Mouse (Mus musculus) megakaryocyte progenitor cell, adult 5-6 weeks (primary cell): Measurements from ENCODE around the gene Nr2f2. TPM values are rescaled to one million over a fixed set of nuclear protein-coding genes. Genes with fewer than 3 reads are reported as not detected.

Source experiments
- ATAC-seq: replicated peaks from 2 replicates; pipeline ENCODE4 v1.8.0; 2016; ENCODE audit warnings: mild to moderate bottlenecking, moderate TSS enrichment, inconsistent platforms; ENCODE audit not compliant: poor library complexity
- total RNA-seq, 2 experiments: library from RNA; stranded (forward) in 1 of 2; stranded (reverse) in 1 of 2; fragments of 157-497, 149-512 nt in 1 of 2; fragments of 200-1000 nt in 1 of 2; gene quantifications; 2 replicates each; pipeline versions ENCODE4 v1.2.3 to v1.2.4; 2015 to 2017

The Nr2f2 gene
- total RNA-seq (2015) (not detected in 2 replicates), total RNA-seq (2017) (not detected in 2 replicates)

- ATAC-seq: no peak
Measured at GRCm38 (mm10) chr7:70365941-70366807, at the start of gene Nr2f2. Nr2f2 (minus strand) TSS chr7:70366735.

DNA sequence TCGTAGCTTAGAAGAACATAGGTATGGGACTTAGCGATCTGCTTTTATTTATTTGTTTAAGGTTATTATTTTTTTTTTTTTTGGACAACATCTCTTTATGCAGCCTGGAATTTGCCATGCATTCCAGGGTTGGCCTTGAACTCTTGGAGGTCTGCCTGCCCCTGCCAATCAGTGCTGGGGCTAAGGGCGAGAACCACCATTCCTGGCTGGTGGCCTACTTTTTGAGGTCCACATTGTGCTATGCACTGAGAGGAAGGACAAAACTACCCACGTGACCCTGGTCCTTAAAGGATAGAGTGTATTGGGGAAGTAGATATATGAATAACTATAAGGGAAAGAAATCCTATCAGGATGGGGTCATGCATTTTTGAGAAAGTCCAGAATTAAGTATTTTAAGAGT, 47.9 kb upstream of the Nr2f2 start:
- ATAC-seq: no peak

DNA sequence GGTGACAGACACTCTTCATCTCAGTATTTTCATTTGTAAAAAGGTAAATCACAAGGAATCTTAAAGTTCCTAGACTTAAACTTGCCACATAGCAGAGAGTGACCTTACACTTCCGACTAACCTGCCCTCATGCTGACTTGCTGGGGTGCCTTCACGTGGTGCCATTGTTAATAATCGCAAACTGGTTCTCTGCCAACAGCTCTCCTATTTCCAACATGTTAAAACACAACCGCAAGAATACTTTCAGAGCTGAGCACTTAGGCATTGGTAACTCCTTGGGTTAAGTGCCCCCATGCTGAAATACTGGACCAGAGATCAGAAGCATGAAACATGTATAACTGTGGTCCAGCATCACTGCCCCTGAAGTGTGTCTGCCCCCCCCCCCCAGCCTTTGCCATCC, 47.1 kb upstream of the Nr2f2 start:
- no peak for ATAC-seq

DNA sequence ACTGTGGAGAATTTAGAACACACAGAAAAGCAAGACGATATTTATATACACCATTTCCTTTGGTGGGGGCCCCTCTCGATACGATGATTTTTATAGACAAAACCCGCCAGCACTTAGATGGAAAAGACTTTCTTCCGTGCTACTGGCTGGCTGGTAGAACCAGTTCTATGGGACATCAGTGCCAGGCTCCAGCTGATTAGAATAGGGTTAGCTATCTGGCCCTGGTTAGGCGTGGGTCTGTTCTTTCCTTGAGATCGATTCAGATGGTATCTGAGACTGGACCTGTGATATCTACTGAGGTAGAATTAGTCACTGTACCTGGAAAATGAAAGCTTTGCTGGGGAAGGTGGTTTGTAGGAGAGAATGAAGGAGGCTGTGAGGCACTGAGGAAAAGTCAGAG, 46.4 kb upstream of the Nr2f2 start:
- no peak for ATAC-seq

- no peak for ATAC-seq
Measured at GRCm38 (mm10) chr7:70410350-70410749, 43.8 kb upstream of the Nr2f2 start.

DNA sequence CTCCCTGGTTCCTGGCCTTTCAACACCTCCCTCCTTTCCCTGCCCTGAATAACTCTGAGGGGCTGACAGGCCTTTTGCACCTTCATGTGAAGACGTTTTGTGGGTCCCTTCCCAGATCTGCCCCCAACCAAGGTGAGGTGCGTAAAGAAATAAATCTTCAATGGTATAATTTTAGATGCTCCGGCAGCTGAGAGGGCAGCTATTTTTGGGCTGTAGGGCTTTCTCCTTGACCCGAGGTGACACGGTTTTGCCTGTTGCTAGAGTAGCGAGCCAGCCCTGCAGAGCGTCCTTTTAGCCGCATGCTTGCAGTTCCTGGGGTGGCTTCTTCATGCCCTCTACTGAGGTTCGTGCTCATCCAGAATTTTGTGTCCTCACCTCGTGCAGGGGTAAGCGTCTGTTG, 43.4 kb upstream of the Nr2f2 start:
- ATAC-seq: no peak

DNA sequence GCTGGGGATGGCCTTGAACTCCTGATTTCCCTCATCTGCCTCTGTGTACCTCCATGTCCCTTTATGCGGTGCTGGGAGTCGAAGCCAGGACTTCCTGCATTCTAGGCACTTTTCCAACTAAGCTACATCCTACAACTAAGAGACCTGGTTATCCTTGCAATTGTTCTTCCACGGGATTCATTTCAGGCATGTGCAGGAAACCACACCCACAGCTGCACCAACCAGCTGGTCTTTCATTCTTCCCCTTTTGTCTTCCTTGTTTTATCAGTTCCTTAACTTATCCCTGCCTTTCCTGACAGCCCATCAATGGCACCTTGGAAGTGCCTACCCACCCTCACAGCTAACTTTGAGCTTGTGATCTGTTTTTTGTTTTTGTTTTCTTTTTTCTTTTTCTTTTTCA, 42.3 kb upstream of the Nr2f2 start:
- no peak for ATAC-seq

- no peak for ATAC-seq
Measured at GRCm38 (mm10) chr7:70407123-70407522, 40.6 kb upstream of the Nr2f2 start.

DNA sequence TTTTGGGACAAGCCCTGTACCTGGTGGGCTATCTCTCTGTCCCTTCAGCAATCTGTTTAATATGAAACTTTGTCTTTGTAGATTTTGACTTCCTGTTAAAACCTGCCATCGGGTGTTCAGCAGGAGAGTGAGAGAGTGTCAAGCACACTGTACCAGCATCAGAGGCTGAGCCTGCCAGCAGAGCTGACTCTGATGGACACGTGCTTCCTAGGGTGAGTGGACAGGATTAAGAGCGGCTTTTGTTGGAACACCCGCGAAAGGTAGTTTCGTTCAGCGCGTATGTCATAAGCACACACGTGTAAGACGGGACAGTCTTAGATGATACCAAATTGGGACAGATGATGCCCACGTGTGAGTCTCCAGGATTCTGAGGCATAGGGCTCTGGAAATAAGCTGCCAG, 40.0 kb upstream of the Nr2f2 start:
- no peak for ATAC-seq

GRCm38 (mm10) chr7:70405466-70405865, 38.9 kb upstream of the Nr2f2 start:
- ATAC-seq: no peak

- ATAC-seq: no peak
Measured at GRCm38 (mm10) chr7:70382828-70383227, 16.3 kb upstream of the Nr2f2 start.

DNA sequence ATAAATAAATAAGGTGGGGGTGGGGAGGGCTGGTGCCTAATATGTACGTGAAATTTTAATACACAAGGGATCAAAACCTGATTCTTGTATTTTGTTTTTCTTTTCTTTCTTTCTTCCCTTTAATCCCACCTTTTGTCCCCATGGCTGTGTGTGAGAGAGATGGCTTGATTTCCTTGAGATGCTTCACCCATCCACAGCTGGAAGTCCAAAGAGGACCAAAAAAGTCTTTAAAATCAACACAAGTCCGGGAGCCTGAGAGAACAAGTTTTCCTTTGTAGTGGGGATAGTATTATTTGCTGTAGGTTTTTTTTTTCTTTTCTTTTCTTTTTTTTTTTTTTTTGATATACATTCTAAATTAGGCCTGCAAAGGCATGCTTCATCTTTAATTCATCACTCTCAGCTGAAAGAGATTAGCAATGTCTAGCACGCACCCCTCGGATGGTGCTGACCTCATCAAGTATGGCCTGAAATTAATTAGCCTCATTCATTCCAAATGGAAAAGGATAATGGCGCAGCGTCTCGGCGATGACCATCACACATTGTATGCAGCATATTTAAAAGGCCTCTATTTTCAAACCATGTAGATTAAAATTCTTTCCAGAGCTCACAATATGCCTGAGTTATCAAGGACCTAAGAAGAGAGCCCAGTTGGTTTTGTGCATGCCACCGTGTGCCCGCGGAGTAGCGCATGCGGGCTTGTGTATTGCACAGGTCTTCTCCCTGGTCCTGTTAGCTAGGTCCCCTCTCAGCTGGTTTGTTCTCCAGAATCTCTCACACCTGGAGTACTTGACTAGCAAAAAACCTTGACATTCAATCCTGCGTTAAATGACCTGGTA, 15.1 kb upstream of the Nr2f2 start:
- ATAC-seq: no peak

DNA sequence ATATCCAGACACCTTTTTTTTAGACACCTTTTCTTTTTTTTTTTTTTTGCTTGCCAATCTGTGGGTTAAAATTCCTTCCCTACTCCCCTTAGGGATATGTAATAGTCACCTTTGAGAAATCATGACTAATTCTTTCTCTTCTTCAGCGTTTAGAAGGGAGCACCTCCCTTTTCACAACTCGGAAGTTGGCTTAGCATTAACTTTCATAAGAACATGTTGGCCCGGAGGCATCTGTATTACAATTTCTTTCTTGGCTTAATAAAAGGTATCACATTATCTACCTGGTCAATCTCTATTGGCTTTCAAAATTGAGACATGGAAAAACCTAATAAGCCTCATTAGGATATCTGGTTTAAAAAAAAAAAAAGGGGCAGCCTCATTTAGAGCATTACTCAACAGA, 14.4 kb upstream of the Nr2f2 start:
- ATAC-seq: no peak

GRCm38 (mm10) chr7:70380246-70380645, 13.7 kb upstream of the Nr2f2 start:
- ATAC-seq: no peak

GRCm38 (mm10) chr7:70370552-70371262, 4.2 kb upstream of the Nr2f2 start:
- no peak for ATAC-seq

DNA sequence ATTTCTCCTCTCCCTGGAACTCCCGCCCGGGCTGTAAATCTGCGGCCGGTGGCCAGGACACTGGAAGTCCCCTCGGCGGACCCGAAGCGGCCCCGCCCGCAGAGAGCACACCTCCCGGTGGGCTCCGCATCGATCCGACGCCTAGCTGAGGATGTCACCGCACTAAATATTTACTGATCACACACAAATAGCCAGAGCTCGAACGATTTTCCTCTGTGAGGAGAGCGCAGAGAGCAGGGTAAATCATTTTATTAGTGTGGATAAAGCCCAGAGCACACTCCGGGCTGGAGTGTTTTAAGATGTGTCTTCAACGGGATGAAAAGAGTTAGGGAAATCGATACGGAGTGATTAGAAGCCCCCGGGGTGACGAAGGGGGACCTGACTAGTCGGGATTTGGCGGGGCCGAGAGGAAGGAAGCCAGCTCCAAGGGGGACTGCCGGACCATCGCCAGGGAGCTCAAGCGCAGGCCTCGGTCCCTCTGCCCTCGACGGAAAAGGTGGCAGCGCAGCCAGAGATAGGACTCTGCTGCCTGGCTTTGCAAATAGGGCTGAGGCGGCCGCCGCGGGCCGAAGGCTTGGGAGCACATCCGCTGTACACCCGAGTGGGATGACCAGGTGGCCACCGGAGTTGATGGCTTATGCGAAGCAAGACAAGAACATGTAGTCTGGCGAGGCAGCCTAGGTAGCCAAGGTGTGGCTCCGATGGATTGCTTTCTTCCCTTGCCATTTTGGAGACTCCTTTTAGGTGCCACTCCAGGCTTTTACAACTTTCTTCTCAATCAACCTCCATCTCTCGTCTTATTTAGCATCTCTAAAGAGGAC, 3.4 kb upstream of the Nr2f2 start:
- ATAC-seq: no peak

- no peak for ATAC-seq
Measured at GRCm38 (mm10) chr7:70369061-70369730, 2.7 kb upstream of the Nr2f2 start.

GRCm38 (mm10) chr7:70368751-70369060, 2.2 kb upstream of the Nr2f2 start:
- ATAC-seq: no peak

- ATAC-seq: no peak
Measured at GRCm38 (mm10) chr7:70368268-70368655, 1.7 kb upstream of the Nr2f2 start.

DNA sequence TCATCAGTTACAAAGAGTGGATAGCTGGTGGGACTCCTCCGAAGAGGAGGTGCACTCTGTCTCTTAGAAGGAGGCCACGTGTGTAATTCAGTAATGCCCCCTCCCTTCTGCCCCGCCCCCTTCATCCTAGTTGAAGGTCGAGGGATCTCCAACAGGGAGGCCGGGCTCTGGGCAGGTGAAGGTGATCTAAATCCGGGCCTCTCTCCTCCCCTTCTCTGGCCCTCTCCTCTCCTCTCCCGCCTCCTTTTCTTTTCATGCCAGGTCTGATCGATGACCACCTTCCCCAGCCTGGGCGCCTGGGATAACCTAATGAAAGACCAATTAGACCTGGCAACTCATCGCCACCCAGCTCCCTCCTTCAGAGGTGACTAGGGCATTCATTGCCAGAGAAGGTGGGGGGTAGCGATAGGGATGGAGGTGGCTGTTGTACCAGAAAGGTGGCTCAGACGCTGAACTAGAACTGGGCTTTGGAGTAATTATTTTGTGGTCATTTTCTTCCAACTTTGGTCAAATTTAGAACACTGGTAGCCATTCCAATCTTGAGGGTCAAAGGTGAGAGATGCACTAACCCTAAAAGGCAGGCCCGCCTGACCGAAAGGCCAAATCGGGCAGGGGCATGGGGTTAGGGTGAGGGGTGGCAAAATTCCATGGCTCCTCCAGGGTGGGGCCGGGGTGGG, 1.2 kb upstream of the Nr2f2 start:
- no peak for ATAC-seq
